Mouse (Mus musculus) left cerebral cortex, adult 2 months (tissue): ENCODE measurements around the gene Snx27. TPM values are rescaled to one million over a fixed set of nuclear protein-coding genes. Genes with fewer than 3 reads are reported as not detected.

Source experiments
- DNase-seq, 2 experiments: peaks; one replicate each; pipeline ENCODE4 v3.0.0; 2021 to 2022; ENCODE audit warnings: low spot score in 2 of 2, mixed read lengths in 1 of 2; ENCODE audit errors: extremely low spot score in 1 of 2
- H3K27ac ChIP-seq: fragments of 200-600 bp; 2 replicates; pipeline ENCODE4 v1.8.1; 2022
- H3K4me3 ChIP-seq: fragments of 200-600 bp; 2 replicates; pipeline ENCODE4 v1.8.1; 2022
- CTCF ChIP-seq: fragments of 200-600 bp; IDR thresholded peaks from 2 replicates; pipeline ENCODE4 v1.8.1; 2022; ENCODE audit warnings: antibody characterized with exemption, mild to moderate bottlenecking, moderate library complexity
- intact Hi-C: fragments of 180-260 bp; cut with DNase I; formaldehyde crosslinking; loops from one replicate; pipeline ENCODE4 v1.15.1; 2025
- total RNA-seq, 2 experiments: library from RNA; stranded (reverse); gene quantifications; 2 replicates each; pipeline ENCODE4 v1.2.3; 2021

The Snx27 gene
- total RNA-seq, 2 experiments from 2014 or later, result 102 to 107 TPM

DNA sequence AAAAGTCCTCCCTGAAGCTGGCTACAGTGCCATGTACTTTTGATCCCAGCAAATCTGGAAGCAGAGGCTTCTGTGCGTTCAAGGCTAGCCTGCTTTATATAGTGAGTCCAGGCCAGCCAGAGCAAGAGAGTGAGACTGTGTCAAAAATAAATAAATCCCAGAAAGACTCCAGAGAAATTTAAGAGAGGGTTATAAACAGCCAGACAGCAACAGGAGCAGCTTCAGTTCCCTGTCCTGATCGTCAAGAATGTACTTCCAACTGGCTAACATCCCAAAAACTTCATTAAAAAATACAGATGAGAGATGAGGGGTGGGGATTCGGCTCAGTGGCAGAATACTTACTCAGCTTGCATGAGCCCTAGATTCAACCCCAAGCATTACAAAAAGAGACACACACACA is 17.4 kb downstream of the Snx27 start:
- intact Hi-C loops, result no loop called here
- DNase-seq, result no peak
- no peak for TF ChIP-seq CTCF
- Histone ChIP-seq H3K4me3 (no peak overlapping the region), H3K27ac (no peak overlapping the region)

DNA sequence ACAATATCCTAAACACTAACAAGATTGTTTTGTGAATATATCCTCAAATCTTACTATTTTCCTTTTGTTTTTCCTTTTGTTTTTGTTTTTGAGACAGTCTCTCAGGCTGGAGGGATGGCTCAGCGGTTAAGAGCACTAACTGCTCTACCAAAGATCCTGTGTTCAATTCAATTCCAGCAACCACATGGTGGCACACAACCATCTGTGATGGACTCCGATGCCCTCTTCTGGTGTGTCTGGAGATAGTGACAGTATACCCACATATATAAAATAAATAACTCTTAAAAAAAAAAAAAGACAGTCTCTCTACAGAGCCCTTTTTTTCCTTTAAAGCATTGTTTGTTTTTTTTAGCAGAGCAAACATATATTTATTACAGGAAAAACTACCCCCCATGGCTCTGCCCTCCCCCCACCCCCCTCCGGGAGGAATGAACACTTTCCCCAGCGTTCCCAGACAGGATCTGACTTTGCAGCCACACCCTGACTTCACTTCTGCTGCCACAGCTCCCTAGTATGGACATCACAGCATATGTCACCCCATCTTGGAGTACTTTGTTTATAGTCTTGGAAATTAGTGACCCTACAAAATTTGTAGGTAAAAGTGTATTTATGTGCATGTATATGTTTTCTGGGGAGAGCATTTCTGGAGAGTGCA is 18.0 kb downstream of the Snx27 start:
- Histone ChIP-seq H3K4me3 (no peak overlapping the region), H3K27ac (no peak overlapping the region)
- DNase-seq, result no peak
- peak; percentile 8 for TF ChIP-seq CTCF
- intact Hi-C loops, result no loop called here

DNA sequence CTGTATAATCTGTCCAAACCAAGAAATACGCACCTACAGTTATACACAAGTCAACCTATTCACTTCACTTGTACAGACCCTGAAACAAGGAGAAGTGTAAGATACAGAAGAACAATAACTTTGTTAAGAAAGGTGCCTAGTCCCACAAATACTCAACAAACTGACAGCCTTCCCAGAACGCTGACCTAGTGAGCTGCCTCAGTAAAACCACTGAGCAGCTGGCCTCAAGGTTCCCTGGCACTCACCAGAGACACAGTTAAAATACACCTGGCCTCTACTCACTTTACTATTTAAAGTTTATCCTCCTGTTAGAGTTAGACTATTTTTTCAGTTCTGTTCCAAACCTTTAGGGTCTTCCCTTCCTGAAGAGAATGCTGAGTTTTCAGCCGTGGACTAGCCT is 19.4 kb downstream of the Snx27 start:
- Histone ChIP-seq H3K27ac (no peak overlapping the region), H3K4me3 (no peak overlapping the region)
- intact Hi-C loops, result no loop called here
- TF ChIP-seq CTCF, result no peak
- DNase-seq, result no peak

DNA sequence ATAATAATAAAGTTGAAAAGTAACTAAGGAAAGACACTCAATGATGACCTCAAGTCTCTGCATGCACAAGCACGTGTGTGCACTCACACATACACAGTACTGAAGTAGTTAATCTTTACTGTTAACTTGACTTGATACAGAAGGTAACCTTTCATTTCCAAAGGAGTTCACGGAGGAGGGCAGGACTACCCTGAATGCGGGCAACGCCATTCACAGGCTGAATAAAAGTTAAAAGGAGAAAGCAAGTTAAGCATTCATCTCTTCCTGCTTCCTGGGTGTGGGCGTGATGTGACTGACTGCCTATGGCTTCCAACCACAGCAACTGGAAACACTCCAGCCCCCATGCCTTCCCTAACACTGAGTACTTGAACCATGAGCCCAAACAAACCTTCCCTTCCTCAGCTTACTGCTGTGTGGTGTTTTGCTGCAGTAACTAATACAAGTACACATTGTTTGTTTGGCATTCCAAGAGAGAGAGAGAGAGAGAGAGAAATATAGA is 22.5 kb downstream of the Snx27 start:
- H3K27ac ChIP-seq, result no peak overlapping the region
- no peak for DNase-seq
- no peak overlapping the region for H3K4me3 ChIP-seq
- intact Hi-C loops, result no loop called here
- no peak for TF ChIP-seq CTCF

DNA sequence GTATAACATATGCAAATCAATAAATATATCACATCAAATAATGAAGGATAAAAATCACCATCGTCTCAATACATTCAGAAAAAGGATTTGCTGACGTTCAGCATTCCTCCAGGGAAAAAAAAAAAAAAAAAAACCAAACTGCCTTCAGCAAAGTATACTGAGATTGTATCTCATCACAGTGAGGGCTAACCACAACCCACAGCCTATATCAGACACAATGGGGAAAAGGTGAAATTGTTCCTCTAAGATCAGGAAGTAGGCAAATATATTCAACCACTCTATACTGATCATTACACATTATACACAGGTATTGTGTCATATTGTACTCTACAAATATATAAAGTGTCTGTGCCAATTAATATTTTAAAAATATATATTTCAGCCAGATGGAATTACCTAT is 33.5 kb downstream of the Snx27 start:
- Histone ChIP-seq H3K4me3 (no peak overlapping the region), H3K27ac (no peak overlapping the region)
- intact Hi-C loops, result no loop called here
- no peak for TF ChIP-seq CTCF
- no peak for DNase-seq

DNA sequence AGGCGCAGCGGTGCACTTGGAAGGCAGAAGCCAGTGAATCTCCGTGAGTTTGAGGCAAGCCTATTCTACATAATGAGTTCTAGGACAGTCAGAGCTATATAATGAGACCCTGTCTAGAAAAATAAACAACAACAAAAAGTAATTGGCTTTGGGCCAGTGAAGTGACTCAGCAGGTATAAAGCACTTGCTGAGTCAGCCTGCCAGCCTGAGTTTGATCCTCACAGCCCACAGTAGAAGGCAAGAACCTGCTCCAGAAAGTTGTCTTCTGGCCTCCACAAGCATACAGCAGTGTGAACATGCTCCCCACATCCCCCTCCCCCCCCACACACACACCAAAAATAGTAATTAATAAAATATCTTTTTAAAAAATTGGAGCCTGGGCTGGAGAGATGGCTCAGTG is 45.3 kb downstream of the Snx27 start:
- intact Hi-C loops, result loop anchor here (10.0 kb wide), 1 partner anchor 368 kb away; no protein-coding TSS in a partner anchor
- no peak for DNase-seq
- no peak for TF ChIP-seq CTCF
- Histone ChIP-seq H3K4me3 (no peak overlapping the region), H3K27ac (no peak overlapping the region)

DNA sequence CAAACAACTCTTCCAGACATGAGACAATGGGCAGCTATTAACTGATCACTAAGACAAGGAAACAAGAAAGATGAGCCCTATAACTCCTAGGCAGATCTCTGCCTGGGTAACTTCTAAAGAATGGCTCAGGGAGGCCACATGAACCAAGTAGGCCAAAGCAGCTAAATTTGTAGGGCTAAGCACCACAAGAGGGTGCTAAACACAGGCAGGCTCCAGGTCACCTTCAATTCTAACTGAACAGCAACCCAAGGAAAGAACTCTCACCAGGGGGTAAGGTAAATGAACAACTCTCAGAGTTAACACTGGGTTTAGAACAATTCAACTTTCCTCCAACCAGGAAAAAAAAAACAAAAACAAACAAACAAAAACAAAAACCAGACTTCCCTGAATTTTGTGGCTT is 48.5 kb downstream of the Snx27 start:
- no peak for DNase-seq
- no peak overlapping the region for H3K4me3 ChIP-seq
- H3K27ac ChIP-seq, result no peak overlapping the region
- peak; percentile 62 for TF ChIP-seq CTCF
- intact Hi-C loops, result loop anchor here (2.0 to 10.0 kb wide), 3 partner anchors 67 to 371 kb away; no protein-coding TSS in a partner anchor

DNA sequence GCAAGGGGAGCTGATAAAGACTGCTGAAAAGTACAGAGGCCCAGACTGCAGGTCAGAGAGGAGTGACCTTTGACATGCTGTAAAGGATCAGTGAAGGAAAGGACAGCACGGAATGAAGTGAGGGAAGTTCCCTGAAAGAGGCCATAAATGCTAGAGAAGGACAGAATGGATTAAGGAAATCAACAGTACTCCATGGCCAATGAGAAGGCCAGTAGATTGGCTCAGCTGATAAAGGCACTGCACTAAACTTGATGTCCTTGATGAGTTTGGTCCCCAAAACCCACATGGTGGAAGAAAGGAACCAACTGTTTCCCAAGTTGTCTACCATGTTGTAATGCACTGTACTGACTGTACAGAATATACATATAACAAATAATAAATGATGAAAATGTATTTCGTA is 55.8 kb downstream of the Snx27 start:
- no peak for TF ChIP-seq CTCF
- intact Hi-C loops, result no loop called here
- H3K27ac ChIP-seq, result no peak overlapping the region
- DNase-seq, result no peak
- no peak overlapping the region for H3K4me3 ChIP-seq

DNA sequence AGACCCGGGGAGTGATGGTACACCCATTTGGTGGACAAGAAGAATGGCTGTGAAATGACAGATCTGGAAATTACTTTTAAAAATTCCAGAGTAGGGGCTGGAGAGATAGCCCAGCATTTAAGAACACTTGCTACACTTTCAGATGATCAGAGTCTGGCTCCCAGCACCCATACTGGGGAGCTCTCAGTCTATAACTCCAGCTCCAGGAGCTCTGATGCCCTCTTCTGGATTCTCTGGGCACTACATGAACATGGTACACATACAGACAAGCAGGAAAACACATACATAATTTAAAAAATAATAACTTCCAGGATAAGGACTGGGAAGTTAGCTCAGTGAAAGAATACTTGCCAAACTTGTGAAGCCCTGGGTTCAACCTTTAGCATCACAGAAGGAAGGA is 75.9 kb downstream of the Snx27 start:
- TF ChIP-seq CTCF, result peak; percentile 35
- H3K4me3 ChIP-seq, result no peak overlapping the region
- no peak overlapping the region for H3K27ac ChIP-seq
- DNase-seq, result no peak
- intact Hi-C loops, result no loop called here

DNA sequence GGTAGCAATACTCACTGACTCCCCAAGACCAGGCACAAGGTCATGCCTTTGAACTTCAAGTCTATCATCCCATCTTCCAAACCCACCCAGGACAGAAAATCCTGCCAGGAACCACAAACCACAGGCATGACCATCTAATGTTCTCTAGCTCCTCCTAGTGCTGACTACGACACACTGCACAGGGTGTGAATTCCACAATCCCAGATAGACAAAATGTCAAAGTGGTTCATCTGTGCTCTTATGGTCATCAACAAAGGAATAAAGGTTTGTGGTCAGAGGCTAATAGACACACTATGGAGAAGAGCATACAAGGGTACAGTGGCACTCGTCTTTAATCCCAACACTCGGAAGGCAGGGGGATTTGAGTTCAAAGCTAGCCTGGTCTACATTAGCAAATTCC is 80.3 kb downstream of the Snx27 start:
- TF ChIP-seq CTCF, result peak; percentile 84
- DNase-seq, result no peak
- H3K4me3 ChIP-seq, result no peak overlapping the region
- no peak overlapping the region for H3K27ac ChIP-seq
- intact Hi-C loops, result loop anchor here (1.0 to 5.0 kb wide), 2 partner anchors 46 to 135 kb away; no protein-coding TSS in a partner anchor

DNA sequence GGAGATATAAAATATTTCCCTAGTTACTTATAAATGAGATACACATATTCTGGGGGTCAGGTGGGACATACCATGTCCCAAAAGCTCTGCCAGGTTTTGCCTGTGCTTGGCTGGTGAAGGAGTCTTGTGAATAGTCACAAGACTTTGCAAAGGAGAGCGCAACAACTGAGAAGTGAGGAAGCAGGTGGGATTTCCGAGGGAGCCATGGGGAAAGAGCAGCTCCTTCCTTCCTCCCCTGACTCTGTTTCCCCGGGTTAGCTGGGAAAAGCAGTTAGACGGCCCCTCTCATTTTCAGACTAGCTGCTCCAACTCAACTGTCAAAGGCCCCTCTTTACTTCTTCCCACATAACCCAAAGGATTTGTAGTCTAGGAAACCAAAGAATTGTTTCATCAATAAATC is 85.4 kb downstream of the Snx27 start:
- H3K27ac ChIP-seq, result no peak overlapping the region
- intact Hi-C loops, result no loop called here
- DNase-seq, result no peak
- H3K4me3 ChIP-seq, result no peak overlapping the region
- no peak for TF ChIP-seq CTCF

DNA sequence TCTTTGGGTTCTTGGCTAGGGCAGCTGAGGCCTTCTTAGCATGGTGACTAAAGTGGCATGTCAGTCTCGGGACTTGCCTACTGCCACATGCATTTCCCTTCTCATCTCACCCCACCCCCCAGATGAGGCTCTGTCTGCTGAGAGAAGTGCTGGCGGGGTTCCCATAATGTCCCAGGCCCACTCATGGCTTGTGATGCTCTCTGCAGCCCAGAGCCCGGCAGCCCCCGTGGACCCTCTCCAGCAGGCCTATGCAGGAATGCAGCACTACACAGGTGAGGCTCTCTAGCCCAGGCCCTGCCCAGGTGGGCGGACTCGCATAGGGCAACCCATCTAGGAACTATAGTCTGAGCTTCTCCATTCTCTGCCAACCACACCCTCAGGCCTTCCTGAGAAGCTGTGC is 94.9 kb downstream of the Snx27 start:
- intact Hi-C loops, result no loop called here
- no peak for DNase-seq
- TF ChIP-seq CTCF, result no peak
- H3K27ac ChIP-seq, result peak overlapping the region; percentile 80
- no peak overlapping the region for H3K4me3 ChIP-seq

DNA sequence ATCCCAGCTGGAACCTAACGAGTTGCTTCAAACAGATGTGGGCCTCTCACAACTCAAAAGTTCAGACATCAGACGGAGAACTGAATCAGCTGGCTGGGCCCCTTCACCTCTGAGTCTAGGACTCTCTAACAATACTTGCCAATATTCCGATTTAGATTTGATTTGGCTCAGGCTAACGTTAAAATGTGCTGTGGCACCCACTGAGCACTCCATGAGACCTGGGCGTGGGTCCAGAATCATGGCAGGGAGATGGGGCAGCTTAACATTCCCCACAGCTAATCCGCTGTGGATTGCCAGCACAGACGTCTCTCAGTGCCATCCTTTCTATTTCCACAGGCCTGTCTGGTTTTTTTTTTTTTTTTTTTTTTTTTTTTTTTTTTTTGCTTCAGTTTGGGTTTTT is 96.6 kb downstream of the Snx27 start:
- intact Hi-C loops, result no loop called here
- no peak for TF ChIP-seq CTCF
- Histone ChIP-seq H3K27ac (peak overlapping the region; percentile 98), H3K4me3 (no peak overlapping the region)
- no peak for DNase-seq
